Mouse (Mus musculus) embryo, embryonic 9.5 days (tissue): ENCODE data around the gene Maml3.

Experiments used
- DNase-seq: peaks from one replicate; pipeline ENCODE4 v3.0.0-alpha.2; 2017; ENCODE audit errors: extremely low spot score

Gene Maml3

DNA sequence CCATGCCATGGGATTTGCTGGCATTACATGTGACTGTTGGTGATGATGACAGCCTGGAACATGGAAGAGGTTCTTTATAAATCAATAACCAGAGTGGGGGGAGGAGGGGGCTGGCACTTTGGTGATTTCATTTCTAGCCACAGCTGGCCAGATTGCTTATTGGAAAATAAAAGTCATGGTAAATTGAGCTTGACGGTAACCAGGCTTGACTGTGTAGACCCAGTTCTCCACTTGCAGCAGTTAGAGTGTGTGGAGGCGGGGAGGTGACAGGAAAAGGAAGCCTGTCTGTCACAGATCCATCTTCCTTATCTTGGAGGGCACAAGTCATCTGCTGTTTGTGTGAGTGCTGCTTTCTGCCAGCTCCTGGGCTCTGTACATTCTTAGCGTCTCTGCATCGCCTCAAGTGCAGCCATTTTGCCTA lies 360.5 kb downstream of the Maml3 start:
- no peak for DNase-seq

DNA sequence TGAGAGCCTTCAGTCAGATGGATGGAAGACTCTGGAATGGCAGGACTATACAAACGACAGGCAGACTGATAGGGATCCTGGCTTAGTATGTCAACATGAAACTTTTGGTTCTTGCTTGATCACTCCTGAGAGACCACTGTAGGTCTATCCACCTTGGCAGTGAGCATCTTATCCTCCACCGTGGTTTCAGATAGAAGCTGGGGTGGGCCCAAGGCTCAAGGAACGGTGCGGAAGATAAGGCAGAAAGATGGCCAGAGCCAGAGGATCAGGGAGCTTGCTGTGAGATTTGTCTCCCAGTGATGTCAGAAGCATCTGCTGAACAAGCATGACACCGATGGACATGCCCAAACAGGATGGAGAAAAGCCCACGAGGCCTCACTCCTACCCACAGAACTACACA lies 362.5 kb downstream of the Maml3 start:
- no peak for DNase-seq

DNA sequence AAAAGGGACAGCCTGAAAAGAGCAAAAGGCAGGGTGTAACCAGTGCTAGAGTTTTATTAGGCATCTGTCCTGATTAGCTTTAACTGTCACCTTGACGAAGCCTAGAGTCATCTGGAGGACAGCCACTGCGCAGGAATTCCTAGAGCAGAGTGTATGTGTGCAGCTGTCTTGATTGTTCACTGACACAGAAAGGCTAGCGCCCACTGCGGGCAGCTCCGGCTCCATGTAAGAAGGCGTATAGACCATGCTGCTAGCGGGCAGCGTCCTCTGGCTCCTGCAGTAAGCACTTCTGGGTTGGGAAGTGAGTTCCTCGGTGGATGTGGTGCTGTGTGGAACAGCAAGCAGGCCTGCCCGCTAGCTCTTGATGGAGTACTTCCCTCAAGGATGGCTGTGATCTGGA lies 363.1 kb downstream of the Maml3 start:
- no peak for DNase-seq

DNA sequence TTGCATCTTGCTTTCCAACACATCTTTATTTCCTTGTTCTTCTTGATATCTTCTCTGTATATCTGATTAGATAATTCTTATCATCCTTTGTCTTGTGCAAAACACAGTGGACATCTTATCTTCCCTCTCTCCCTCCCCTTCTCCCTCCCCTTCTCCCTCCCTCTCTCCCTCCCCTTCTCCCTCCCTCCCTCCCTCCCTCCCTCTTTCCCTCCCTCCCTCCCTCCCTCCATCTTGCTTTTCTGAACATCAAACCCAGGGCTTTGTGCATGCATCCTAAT lies 365.1 kb downstream of the Maml3 start:
- DNase-seq, result no peak

- DNase-seq, result peak; percentile 71
These were observed 365.6 kb downstream of the Maml3 start for GRCm38 (mm10) chr3:51739049-51739834.

DNA sequence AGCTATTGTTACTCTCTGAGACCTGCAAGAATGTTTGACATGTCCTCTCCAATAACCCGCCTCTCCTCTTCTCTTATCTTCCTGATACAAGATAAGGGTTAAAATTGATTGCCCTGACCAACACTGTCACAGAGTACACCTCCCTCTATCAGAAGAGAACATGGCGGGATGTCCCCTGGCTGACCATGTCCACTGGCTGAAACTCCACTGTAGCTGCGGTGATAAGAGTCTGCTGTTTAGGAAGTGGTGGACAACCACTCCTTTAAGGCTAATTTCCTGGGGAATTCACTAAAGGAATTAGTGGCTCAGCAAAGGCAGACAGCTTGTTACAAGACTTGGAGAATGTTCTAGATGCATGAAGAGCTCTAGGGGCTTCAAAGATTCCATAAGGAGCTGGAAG lies 371.2 kb downstream of the Maml3 start:
- DNase-seq, result no peak

DNA sequence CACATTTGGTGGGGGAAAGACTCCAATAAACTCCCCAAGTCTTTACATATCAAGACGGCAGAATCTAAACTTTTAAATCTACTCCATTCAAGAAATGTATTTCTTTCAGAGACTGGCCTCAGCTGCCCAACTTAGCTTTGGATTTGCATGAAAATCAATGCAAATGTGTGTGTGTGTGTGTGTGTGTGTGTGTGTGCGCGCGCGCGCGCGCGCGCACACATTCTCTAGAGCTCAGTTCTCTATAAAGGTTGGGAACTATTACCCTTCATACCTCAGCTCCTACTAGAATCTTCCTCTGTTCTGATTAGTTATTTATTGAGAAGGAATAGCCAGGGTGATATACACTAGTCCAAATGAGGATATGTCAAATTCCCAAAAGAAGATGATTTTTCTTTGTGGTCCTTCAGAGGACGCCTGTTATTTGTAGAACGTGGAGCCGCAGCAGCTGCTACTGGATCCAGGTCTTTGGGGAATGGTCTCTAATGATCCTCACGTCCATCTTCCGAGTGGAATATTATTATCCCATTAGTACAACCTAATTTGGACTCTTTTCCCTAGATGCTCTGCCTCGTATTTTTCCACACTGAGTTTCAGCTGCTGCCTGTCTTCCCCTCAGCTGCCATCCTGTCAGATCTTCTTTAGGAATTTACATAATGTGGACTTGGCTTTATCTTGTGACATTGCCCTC lies 372.8 kb downstream of the Maml3 start:
- no peak for DNase-seq

GRCm38 (mm10) chr3:51730662-51731061 lies 374.2 kb downstream of the Maml3 start:
- DNase-seq, result no peak

- DNase-seq, result no peak
These were observed 375.6 kb downstream of the Maml3 start for GRCm38 (mm10) chr3:51729109-51729918.

DNA sequence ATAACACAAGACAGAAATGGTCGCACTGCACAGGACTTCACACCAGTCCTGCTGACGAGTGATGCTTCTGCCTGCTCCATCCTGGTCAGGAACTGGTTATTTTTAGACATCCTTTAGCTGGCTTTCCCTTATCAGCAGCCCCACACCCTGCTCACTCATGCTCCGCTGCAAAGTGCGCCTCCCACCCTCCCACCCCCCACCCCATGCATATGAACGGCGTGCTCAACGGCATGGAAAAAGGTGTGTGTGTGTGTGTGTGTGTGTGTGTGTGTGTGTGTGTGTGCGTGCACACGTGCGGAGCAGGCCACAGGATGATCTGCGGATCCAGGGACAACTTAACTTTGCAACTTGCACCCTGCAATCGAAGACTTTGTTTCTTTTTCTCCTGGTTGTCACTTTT lies 376.4 kb downstream of the Maml3 start:
- no peak for DNase-seq

- no peak for DNase-seq
These were observed 376.9 kb downstream of the Maml3 start for GRCm38 (mm10) chr3:51727968-51728367.

DNA sequence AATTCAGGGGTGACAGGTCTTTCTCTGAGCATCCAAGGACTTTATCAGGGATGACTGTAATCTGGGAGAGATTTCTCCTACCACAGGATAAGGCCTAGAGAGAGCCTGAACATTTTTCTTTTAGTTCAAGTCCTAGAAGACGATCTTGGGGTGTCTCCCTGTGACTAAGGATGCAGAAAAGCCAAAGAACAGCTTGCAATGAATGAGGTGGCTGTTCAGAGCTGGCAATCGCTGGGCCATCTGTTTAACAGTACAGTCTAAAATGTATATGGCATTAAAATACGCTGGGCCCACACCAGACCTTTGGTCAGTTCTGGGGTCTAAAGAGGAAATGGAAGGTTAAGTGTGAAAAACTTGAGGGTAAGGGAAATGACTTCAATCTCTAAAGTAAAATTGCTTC lies 377.4 kb downstream of the Maml3 start:
- DNase-seq, result no peak

DNA sequence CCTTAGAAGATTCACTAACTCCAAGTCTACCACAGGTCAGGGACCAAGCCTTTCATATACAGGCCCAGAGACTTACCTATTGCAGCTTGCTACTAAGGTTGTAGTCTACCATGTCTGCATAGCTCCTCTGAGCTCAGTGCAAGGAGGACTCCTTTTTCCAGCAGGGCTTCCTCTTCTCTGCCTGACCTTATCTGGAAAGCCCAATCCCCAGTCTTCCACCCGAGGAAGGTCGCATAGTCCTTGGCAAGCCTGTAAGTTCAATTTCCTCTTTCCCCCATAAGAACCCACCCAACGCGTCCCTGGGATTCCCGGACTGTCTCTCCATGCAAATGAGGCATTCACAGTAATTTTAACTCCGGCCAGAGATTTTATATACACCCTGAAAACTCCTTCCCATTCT lies 378.6 kb downstream of the Maml3 start:
- no peak for DNase-seq

DNA sequence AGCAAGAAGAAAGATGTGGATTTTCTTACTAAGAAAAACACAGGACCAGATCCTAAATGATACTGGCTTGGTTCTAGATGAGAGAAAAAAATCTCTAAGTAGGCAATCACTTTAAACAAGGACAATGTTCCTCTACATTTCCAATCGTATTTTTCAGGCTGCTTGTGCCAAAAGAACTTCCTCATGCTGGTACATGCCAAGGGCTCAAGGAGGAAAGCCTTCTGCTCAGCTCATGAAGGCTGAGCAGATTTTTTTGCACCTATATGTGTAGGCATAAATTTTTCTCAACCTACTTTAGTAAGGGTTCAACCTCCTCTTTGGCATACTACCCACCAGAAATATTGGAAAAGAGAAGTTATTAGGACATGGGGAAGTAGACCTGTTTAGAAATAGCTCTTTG lies 384.9 kb downstream of the Maml3 start:
- no peak for DNase-seq

DNA sequence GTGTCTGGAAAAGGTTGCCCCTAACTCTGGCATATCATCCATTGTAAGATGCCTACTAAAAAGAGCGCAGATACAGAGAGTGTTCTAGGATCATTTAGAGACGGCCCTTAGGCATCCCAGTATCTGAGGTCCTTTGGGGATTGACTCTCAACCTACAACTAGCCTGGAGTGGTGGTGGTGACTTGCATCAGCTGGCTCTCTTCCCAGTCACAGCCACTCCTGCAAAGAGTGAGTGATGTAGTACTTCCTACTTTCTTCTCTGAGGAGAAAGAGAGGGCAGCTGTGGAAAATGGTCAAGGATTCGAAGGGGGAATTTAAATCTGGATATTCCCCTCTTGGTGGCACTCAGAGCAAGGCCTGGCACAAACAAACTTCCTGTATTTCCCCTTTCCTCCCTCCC lies 385.5 kb downstream of the Maml3 start:
- no peak for DNase-seq

- no peak for DNase-seq
These were observed 387.0 kb downstream of the Maml3 start for GRCm38 (mm10) chr3:51717909-51718308.

GRCm38 (mm10) chr3:51717455-51717854 lies 387.4 kb downstream of the Maml3 start:
- DNase-seq, result no peak

DNA sequence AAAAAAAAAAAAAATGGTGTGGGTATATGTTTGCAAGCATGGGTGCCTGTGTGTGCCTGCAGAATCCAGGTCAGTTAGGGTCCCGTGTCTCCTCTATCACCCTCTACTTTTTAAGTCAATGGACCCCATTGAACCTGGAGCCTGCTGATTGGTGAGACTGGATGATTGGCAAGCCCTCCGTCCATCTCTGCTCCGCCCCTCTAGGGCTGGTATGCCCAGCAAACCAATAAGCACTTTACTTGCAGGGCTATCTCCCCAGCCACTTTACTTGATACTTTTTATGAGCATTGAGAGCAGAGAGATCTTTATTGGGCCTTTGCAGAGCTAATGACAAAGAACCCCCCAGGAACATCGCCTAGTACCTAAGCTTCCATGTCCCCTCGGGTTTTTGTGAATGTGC lies 390.4 kb downstream of the Maml3 start:
- DNase-seq, result no peak

- peak; percentile 76 for DNase-seq
These were observed 391.6 kb downstream of the Maml3 start for GRCm38 (mm10) chr3:51713233-51713632.

- DNase-seq, result no peak
These were observed 392.5 kb downstream of the Maml3 start for GRCm38 (mm10) chr3:51712382-51712781.

- DNase-seq, result no peak
These were observed 396.0 kb downstream of the Maml3 start for GRCm38 (mm10) chr3:51708746-51709411.

- DNase-seq, result no peak
These were observed 396.5 kb downstream of the Maml3 start for GRCm38 (mm10) chr3:51708375-51708745.
